Mouse (Mus musculus) embryonic facial prominence, embryonic 14.5 days (tissue): ENCODE data around the gene Ankrd34a. TPM values are rescaled to one million over a fixed set of nuclear protein-coding genes. Genes with fewer than 3 reads are reported as not detected.

Experiments
- ATAC-seq: fragments of 200-750 bp; cut with Nextera tagmentation; 2 replicates; pipeline ENCODE4 v1.8.0; 2017; ENCODE audit warnings: low read depth, moderate number of reproducible peaks, moderate TSS enrichment
- DNase-seq: peaks from one replicate; pipeline ENCODE4 v3.0.0-alpha.2; 2015; ENCODE audit warnings: low spot score
- H3K27ac ChIP-seq: fragments of 300-500 bp; sonication (generic); replicated peaks from 2 replicates; pipeline ENCODE4 v1.5.1; 2014; ENCODE audit warnings: low read depth, mild to moderate bottlenecking, low read length, moderate library complexity
- H3K27me3 ChIP-seq: fragments of 300-500 bp; sonication (generic); replicated peaks from 2 replicates; pipeline ENCODE4 v1.6.1; 2014; ENCODE audit warnings: low read length; ENCODE audit not compliant: control insufficient read depth, insufficient read depth
- H3K36me3 ChIP-seq: fragments of 300-500 bp; sonication (generic); 2 replicates; pipeline ENCODE4 v1.6.1; 2014; ENCODE audit warnings: low read length, mixed read lengths; ENCODE audit not compliant: control insufficient read depth, insufficient read depth
- H3K4me1 ChIP-seq: fragments of 300-500 bp; sonication (generic); 2 replicates; pipeline ENCODE4 v1.6.1; 2014; ENCODE audit warnings: antibody characterized with exemption, low read length; ENCODE audit not compliant: control insufficient read depth, insufficient read depth
- H3K4me2 ChIP-seq: fragments of 300-500 bp; sonication (generic); 2 replicates; pipeline ENCODE4 v1.6.1; 2014; ENCODE audit warnings: low read depth, mild to moderate bottlenecking, low read length, moderate library complexity, mixed read lengths
- H3K4me3 ChIP-seq: fragments of 300-500 bp; sonication (generic); 2 replicates; pipeline ENCODE4 v1.5.1; 2014; ENCODE audit warnings: low read depth, mild to moderate bottlenecking, low read length
- H3K9ac ChIP-seq: fragments of 300-500 bp; sonication (generic); 2 replicates; pipeline ENCODE4 v1.6.1; 2014; ENCODE audit warnings: low read depth, mild to moderate bottlenecking, low read length, moderate library complexity, mixed read lengths
- H3K9me3 ChIP-seq: fragments of 300-500 bp; sonication (generic); 2 replicates; pipeline ENCODE4 v1.6.1; 2016; ENCODE audit warnings: low read length; ENCODE audit not compliant: control insufficient read depth
- WGBS: fragments of 180-500 bp; shearing (Covaris S2); extraction: QIAGEN DNeasy Blood & Tissue Kit; methylation state at CpG from one replicate; pipeline ENCODE4 v1.1.7; 2014; 5-methylcytosine and 5-hydroxymethylcytosine counted together
- polyA plus RNA-seq: library from polyadenylated mRNA; unstranded; fragments of >200 nt; fragmentation: Nextera tagmentation; extraction: Ambion mirVana; gene quantifications from 2 replicates; pipeline ENCODE4 v1.2.1, GENCODE M21; 2014

Ankrd34a gene
- polyA plus RNA-seq, 1 experiment from 2014 or later = 3.0 TPM

DNA sequence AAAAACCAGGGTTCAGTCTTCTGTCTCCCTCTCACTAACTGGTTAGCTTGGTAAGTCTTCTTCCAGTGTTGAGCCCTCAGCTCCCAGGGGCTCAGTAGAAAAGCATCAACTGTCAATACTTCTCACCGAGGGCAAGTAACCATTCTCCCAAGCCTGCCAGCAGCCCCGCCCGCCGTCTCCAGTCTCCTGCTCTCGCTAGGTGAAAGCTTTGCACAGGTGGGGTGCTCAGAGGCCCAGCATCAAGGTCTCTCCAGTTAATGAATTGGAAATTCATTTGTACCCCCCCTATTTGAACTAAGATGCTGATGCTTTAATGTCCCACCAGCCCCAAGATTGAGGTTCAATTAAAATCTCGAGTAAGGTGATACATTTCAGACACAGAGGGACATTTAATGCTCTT, 15.3 kb upstream of the Ankrd34a start:
- Histone ChIP-seq H3K4me3 (no peak overlapping the region), H3K27ac (no peak overlapping the region), H3K36me3 (peaks cover 5% of the 10 kb centered on the region; the same call in 1 of the 2 replicates), H3K9ac (no peak overlapping the region), H3K4me2 (no peak overlapping the region), H3K4me1 (peaks cover 7% of the 10 kb centered on the region), H3K27me3 (no peaks in the 10 kb centered on the region), H3K9me3 (no peaks in the 10 kb centered on the region)
- DNase-seq (no peak), ATAC-seq (no peak)
- 46% methylated on average over 6 of the region's 6 CpGs for WGBS

DNA sequence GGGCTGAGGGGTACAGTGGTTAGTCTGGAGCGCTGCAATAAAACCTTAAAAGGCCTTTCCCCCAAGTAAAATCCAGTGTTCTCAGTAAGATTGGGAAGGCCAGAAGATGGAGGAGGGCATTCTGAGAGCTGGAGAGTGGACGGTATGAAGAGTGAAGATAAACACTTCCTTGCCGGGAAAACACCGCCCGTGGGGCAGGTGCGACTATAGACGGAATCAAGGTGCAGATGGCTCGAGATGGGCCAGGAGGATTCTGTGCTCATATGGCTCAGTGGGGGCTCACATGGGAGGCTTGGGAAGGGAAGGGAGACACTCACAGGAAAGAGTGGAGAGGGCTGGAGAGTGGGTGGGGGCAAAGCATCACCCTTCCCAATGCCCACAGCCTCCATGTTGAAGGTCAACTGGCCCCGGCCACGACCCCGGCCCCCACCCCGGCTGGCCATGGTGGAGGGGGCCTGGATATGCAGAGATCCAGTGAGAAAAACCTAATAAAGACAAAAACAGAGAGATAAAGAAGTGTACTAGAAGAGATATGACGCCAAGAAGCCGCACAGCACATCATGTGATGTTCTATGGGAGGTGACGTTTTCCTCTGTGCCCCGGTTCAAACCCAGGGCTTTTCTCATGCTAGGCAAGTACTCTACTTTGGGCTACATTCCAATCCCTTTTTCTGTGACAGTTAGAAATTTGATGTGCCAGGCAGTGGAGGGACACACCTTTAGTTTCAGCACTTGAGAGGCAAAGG, 14.5 kb upstream of the Ankrd34a start:
- Histone ChIP-seq H3K9me3 (no peaks in the 10 kb centered on the region), H3K4me1 (peaks cover 4% of the 10 kb centered on the region; the same call in 1 of the 2 replicates), H3K36me3 (peaks cover 5% of the 10 kb centered on the region; the same call in 1 of the 2 replicates), H3K4me3 (no peak overlapping the region), H3K9ac (no peak overlapping the region), H3K27ac (no peak overlapping the region), H3K27me3 (no peaks in the 10 kb centered on the region), H3K4me2 (no peak overlapping the region)
- DNase-seq = no peak
- WGBS = 79% methylated on average over 16 of the region's 16 CpGs
- ATAC-seq = no peak

DNA sequence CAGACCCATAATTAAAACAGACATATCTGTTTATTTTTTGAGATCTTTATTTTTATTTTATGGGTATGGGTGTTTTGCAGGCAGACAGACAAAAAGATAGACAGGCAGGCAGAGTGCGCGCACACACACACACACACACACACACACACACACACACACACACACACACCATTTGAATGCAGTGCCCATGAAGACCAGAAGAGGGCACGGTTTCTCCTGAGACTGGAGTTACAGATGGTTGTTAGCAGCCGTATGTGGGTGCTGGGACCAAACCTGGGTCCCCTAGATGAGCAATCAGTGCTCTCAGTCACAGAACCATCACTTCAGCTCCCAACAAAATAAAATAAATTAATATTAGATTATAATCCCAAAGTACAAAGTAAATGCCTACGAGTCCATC, 13.1 kb upstream of the Ankrd34a start:
- DNase-seq (no peak), ATAC-seq (no peak)
- Histone ChIP-seq H3K36me3 (peaks cover 5% of the 10 kb centered on the region; the same call in 1 of the 2 replicates), H3K4me2 (no peak overlapping the region), H3K27ac (no peak overlapping the region), H3K27me3 (no peaks in the 10 kb centered on the region), H3K9me3 (no peaks in the 10 kb centered on the region), H3K9ac (no peak overlapping the region), H3K4me1 (no peaks in the 10 kb centered on the region), H3K4me3 (no peak overlapping the region)
- 89% methylated on average over 5 of the region's 5 CpGs for WGBS

GRCm38 (mm10) chr3:96590657-96591056, 5.8 kb upstream of the Ankrd34a start:
- no peak overlapping the region for H3K4me3 ChIP-seq
- peaks cover 5% of the 10 kb centered on the region for H3K27me3 ChIP-seq
- H3K4me2 ChIP-seq = no peak overlapping the region
- no peaks in the 10 kb centered on the region for H3K9me3 ChIP-seq
- H3K9ac ChIP-seq = no peak overlapping the region
- H3K4me1 ChIP-seq = peaks cover 3% of the 10 kb centered on the region; the same call in 1 of the 2 replicates
- H3K36me3 ChIP-seq = no peaks in the 10 kb centered on the region
- no peak for DNase-seq
- ATAC-seq = no peak
- WGBS = 79% methylated on average over 4 of the region's 4 CpGs
- H3K27ac ChIP-seq = no peak overlapping the region

DNA sequence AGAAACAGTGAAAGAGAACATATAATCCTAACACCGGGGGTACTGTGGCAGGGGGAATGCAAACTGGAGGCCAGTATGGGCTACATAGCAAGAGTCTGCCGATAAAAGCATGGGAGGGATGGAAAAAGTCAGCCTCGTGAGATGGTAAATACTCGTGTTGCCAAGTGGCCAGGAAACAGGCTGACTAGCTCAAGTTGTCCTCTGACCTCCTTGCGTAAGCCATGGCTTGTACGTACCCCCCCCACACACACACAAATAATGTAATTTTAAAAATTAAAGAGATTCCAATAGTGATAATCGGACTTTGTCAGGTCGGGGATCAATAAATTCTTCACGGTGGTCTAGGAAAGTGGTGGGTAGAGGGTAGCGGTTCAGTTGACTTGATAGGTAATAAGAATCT, 3.1 kb upstream of the Ankrd34a start:
- WGBS = 2% methylated on average over 10 of the region's 10 CpGs
- peaks cover 7% of the 10 kb centered on the region for H3K27me3 ChIP-seq
- H3K4me3 ChIP-seq = peak overlapping the region; percentile 72
- H3K9ac ChIP-seq = peak overlapping the region; percentile 80
- H3K36me3 ChIP-seq = no peaks in the 10 kb centered on the region
- ATAC-seq (no peak), DNase-seq (no peak)
- peak overlapping the region; percentile 63; the same call in 1 of the 2 replicates for H3K27ac ChIP-seq
- peaks cover 19% of the 10 kb centered on the region for H3K4me1 ChIP-seq
- no peaks in the 10 kb centered on the region for H3K9me3 ChIP-seq
- H3K4me2 ChIP-seq = peak overlapping the region; percentile 70

- Histone ChIP-seq H3K27me3 (peaks cover 7% of the 10 kb centered on the region), H3K9me3 (no peaks in the 10 kb centered on the region), H3K4me2 (peak within 1 kb of the TSS; percentile 70), H3K27ac (peak within 1 kb of the TSS; percentile 63; the same call in 1 of the 2 replicates), H3K4me3 (peak within 1 kb of the TSS; percentile 72), H3K36me3 (no peaks in the 10 kb centered on the region), H3K4me1 (peaks cover 24% of the 10 kb centered on the region), H3K9ac (peak within 1 kb of the TSS; percentile 80)
- ATAC-seq (peak; percentile 91), DNase-seq (peak; percentile 97)
- under 1% methylated on average over 36 of the region's 38 CpGs for WGBS
Observed at GRCm38 (mm10) chr3:96593790-96594560, 2.5 kb upstream of the Ankrd34a start, which contains the start of gene Polr3gl. Polr3gl (minus strand) TSS chr3:96594181.

GRCm38 (mm10) chr3:96594851-96595250, 1.6 kb upstream of the Ankrd34a start:
- Histone ChIP-seq H3K27me3 (peaks cover 7% of the 10 kb centered on the region), H3K4me2 (no peak overlapping the region), H3K9ac (no peak overlapping the region), H3K27ac (no peak overlapping the region), H3K36me3 (no peaks in the 10 kb centered on the region), H3K4me3 (no peak overlapping the region), H3K9me3 (no peaks in the 10 kb centered on the region), H3K4me1 (peaks cover 24% of the 10 kb centered on the region)
- ATAC-seq (no peak), DNase-seq (no peak)
- WGBS = 71% methylated on average over 5 of the region's 5 CpGs

DNA sequence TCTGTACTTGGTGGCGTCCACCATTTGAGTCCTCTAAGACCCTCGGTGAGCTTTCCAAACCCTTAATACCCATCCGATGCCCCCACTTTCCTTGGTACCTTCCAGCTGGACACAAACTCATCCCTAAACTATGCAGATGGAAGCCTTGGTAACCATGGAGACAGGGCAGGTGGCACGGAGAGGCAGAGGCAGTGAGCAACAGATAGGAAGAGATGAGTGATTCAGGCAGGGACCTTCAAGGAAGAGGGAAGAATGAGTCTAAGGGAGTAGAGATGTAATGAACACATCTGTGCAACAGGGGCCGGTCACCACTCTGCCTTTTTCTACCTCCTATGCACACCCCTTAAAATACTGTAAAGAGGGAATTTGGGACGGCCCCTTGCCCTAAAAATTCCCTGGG, 775 bp upstream of the Ankrd34a start:
- Histone ChIP-seq H3K27me3 (peaks cover 7% of the 10 kb centered on the region), H3K9me3 (no peaks in the 10 kb centered on the region), H3K4me2 (peak overlapping the region; percentile 99), H3K4me1 (peaks cover 32% of the 10 kb centered on the region), H3K9ac (no peak overlapping the region), H3K27ac (no peak overlapping the region), H3K36me3 (no peaks in the 10 kb centered on the region), H3K4me3 (peak overlapping the region; percentile 58; the same call in 1 of the 2 replicates)
- WGBS = 25% methylated on average over 6 of the region's 6 CpGs
- DNase-seq (no peak), ATAC-seq (no peak)
